Mouse (Mus musculus) retina, postnatal 1 day (tissue): ENCODE measurements at regions not wholly inside any gene's neighbourhood (a gene's known extent, or its start where the extent isn't known, plus 50 kb on each side); places are given as distances from the start of the nearest gene placed in this dataset.
A peak's percentile ranks its signal among the peaks of the same experiment; 100 is the strongest.

Experiments used
- DNase-seq: peaks from one replicate; pipeline ENCODE4 v3.0.0-alpha.2; 2012

GRCm38 (mm10) chr13:107530392-107530791 lies 508.5 kb upstream of the Kif2a start:
- no peak for DNase-seq

- no peak for DNase-seq
Observed at GRCm38 (mm10) chr13:107528724-107529456, 507.0 kb upstream of the Kif2a start.

GRCm38 (mm10) chr13:107522942-107523341 lies 501.0 kb upstream of the Kif2a start:
- no peak for DNase-seq

- DNase-seq, result no peak
Observed at GRCm38 (mm10) chr13:107514236-107514635, 492.3 kb upstream of the Kif2a start.

GRCm38 (mm10) chr13:107513274-107514146 lies 491.6 kb upstream of the Kif2a start:
- no peak for DNase-seq

- no peak for DNase-seq
Observed at GRCm38 (mm10) chr13:107507336-107507735, 485.4 kb upstream of the Kif2a start.

GRCm38 (mm10) chr13:107506832-107507231 lies 484.9 kb upstream of the Kif2a start:
- DNase-seq, result no peak

- no peak for DNase-seq
Observed at GRCm38 (mm10) chr13:107505318-107505717, 483.4 kb upstream of the Kif2a start.

- no peak for DNase-seq
Observed at GRCm38 (mm10) chr13:107502261-107502660, 480.3 kb upstream of the Kif2a start.

GRCm38 (mm10) chr13:107500776-107501489 lies 479.0 kb upstream of the Kif2a start:
- no peak for DNase-seq

- no peak for DNase-seq
Observed at GRCm38 (mm10) chr13:107499296-107499695, 477.4 kb upstream of the Kif2a start.

- DNase-seq, result no peak
Observed at GRCm38 (mm10) chr13:107495161-107495732, 473.3 kb upstream of the Kif2a start.

GRCm38 (mm10) chr13:107493765-107494164 lies 471.8 kb upstream of the Kif2a start:
- DNase-seq, result no peak

GRCm38 (mm10) chr13:107492448-107492847 lies 470.5 kb upstream of the Kif2a start:
- no peak for DNase-seq

- no peak for DNase-seq
Observed at GRCm38 (mm10) chr13:107491423-107491822, 469.5 kb upstream of the Kif2a start.

- DNase-seq, result no peak
Observed at GRCm38 (mm10) chr13:107485400-107486017, 463.6 kb upstream of the Kif2a start.

GRCm38 (mm10) chr13:107484630-107484998 lies 462.7 kb upstream of the Kif2a start:
- DNase-seq, result no peak

GRCm38 (mm10) chr13:107483967-107484629 lies 462.2 kb upstream of the Kif2a start:
- DNase-seq, result no peak

- DNase-seq, result no peak
Observed at GRCm38 (mm10) chr13:107475166-107475565, 453.2 kb upstream of the Kif2a start.

GRCm38 (mm10) chr13:107469491-107470276 lies 447.8 kb upstream of the Kif2a start:
- DNase-seq, result peak; percentile 71

GRCm38 (mm10) chr13:107462791-107463190 lies 440.9 kb upstream of the Kif2a start:
- DNase-seq, result no peak
